In genomic region chr7:143020040-143020439, GRCm38 (mm10) we compare ENCODE assay signal across 1 mouse cellular context.
TF ChIP-seq lines count a peak whose summit lies in the region.

No protein-coding gene starts in this region.

TF ChIP-seq in CH12.LX, 34 proteins besides CTCF, POLR2A, EP300 and RAD21 (continued from another document):
- no peak for TF ChIP-seq ZMIZ1 (IDR thresholded peaks at IDR 0.05; ENCODE audit: low read depth, low read length)
- no peak for TF ChIP-seq TBP (conservative IDR thresholded peaks at IDR 0.05; ENCODE audit: low read depth, low read length)
- no peak for TF ChIP-seq ZKSCAN1 (IDR thresholded peaks at IDR 0.05; ENCODE audit: borderline replicate concordance, low read depth, low read length)
- TF ChIP-seq UBTF (IDR thresholded peaks at IDR 0.05; ENCODE audit: low read depth, low read length) = no peak
- no peak for TF ChIP-seq ETS1 (conservative IDR thresholded peaks at IDR 0.05; ENCODE audit: low read depth, low read length)
- TF ChIP-seq ZNF384 (IDR thresholded peaks at IDR 0.05; ENCODE audit: low read depth, low read length) = no peak
